Mouse (Mus musculus) ES-E14 (cell line): ENCODE results near the gene Kiss1r.

Experiments
- CHD2 ChIP-seq: IDR thresholded peaks from 2 replicates; pipeline ENCODE4 v1.6.1; 2014; ENCODE audit warnings: mild to moderate bottlenecking, low read depth, low read length, inconsistent platforms
- HCFC1 ChIP-seq: IDR thresholded peaks from 2 replicates; pipeline ENCODE4 v1.6.1; 2012; ENCODE audit warnings: low read length, inconsistent platforms, borderline replicate concordance; ENCODE audit not compliant: insufficient read depth
- MAFK ChIP-seq: IDR thresholded peaks from 2 replicates; pipeline ENCODE4 v1.6.1; 2014; ENCODE audit warnings: mild to moderate bottlenecking, low read depth, low read length, inconsistent platforms; ENCODE audit not compliant: insufficient read depth
- ZC3H11A ChIP-seq: IDR thresholded peaks from 2 replicates; pipeline ENCODE4 v1.6.1; 2012; ENCODE audit warnings: low read depth, mild to moderate bottlenecking, inconsistent platforms, low read length, borderline replicate concordance
- ZNF384 ChIP-seq: IDR thresholded peaks from 2 replicates; pipeline ENCODE4 v1.6.1; 2012; ENCODE audit warnings: low read depth, low read length, inconsistent platforms

- TF ChIP-seq MAFK (no peak), HCFC1 (no peak), ZC3H11A (no peak), CHD2 (no peak), ZNF384 (no peak)
These were observed 2.6 kb downstream of the Kiss1r start for GRCm38 (mm10) chr10:79919251-79919849.
